Mouse (Mus musculus) mature B cell (primary cell): ENCODE data around the gene Zfp184.
"Not testable (repeated sequence)": the region's sequence is repeated elsewhere in the genome, so short reads cannot be mapped to it uniquely, and the experiment has no call there.

ENCODE experiments used
- in situ Hi-C: fragments of 300-500 bp; cut with MboI; formaldehyde crosslinking; loops from 2 replicates; pipeline ENCODE4 v1.14.3; 2019

The Zfp184 gene

GRCm38 (mm10) chr13:21944926-21945740 is at the start of gene Zfp184:
Gene Zfp184 (plus strand): TSS chr13:21945094.
- in situ Hi-C loops = loop anchor here (10.0 kb wide), 3 partner anchors 780 to 1570 kb away; no protein-coding TSS in a partner anchor

- in situ Hi-C loops = no loop called here
Measured at GRCm38 (mm10) chr13:21896549-21897244, 48.2 kb upstream of the Zfp184 start.

- in situ Hi-C loops = no loop called here
Measured at GRCm38 (mm10) chr13:21897245-21897634, 47.7 kb upstream of the Zfp184 start.

- in situ Hi-C loops = not testable (repeated sequence)
Measured at GRCm38 (mm10) chr13:21900870-21901565, 43.9 kb upstream of the Zfp184 start.

GRCm38 (mm10) chr13:21903500-21903899 is 41.4 kb upstream of the Zfp184 start:
- in situ Hi-C loops = no loop called here

- in situ Hi-C loops = not testable (repeated sequence)
Measured at GRCm38 (mm10) chr13:21904090-21904489, 40.8 kb upstream of the Zfp184 start.

GRCm38 (mm10) chr13:21906301-21906700 is 38.6 kb upstream of the Zfp184 start:
- in situ Hi-C loops = no loop called here

- in situ Hi-C loops = no loop called here
Measured at GRCm38 (mm10) chr13:21906946-21907806, 37.7 kb upstream of the Zfp184 start.

GRCm38 (mm10) chr13:21907807-21908155 is 37.1 kb upstream of the Zfp184 start:
- in situ Hi-C loops = not testable (repeated sequence)

GRCm38 (mm10) chr13:21910735-21911134 is 34.2 kb upstream of the Zfp184 start:
- in situ Hi-C loops = no loop called here

GRCm38 (mm10) chr13:21911147-21911546 is 33.7 kb upstream of the Zfp184 start:
- in situ Hi-C loops = no loop called here

- in situ Hi-C loops = no loop called here
Measured at GRCm38 (mm10) chr13:21913854-21914253, 31.0 kb upstream of the Zfp184 start.

- in situ Hi-C loops = no loop called here
Measured at GRCm38 (mm10) chr13:21914599-21914998, 30.3 kb upstream of the Zfp184 start.

GRCm38 (mm10) chr13:21915487-21915886 is 29.4 kb upstream of the Zfp184 start:
- in situ Hi-C loops = no loop called here

- in situ Hi-C loops = no loop called here
Measured at GRCm38 (mm10) chr13:21916056-21916455, 28.8 kb upstream of the Zfp184 start.

- in situ Hi-C loops = no loop called here
Measured at GRCm38 (mm10) chr13:21917040-21917439, 27.9 kb upstream of the Zfp184 start.

- in situ Hi-C loops = no loop called here
Measured at GRCm38 (mm10) chr13:21917480-21917879, 27.4 kb upstream of the Zfp184 start.

GRCm38 (mm10) chr13:21917992-21918391 is 26.9 kb upstream of the Zfp184 start:
- in situ Hi-C loops = no loop called here

- in situ Hi-C loops = no loop called here
Measured at GRCm38 (mm10) chr13:21918570-21919419, 26.1 kb upstream of the Zfp184 start.

GRCm38 (mm10) chr13:21919836-21920431 is 25.0 kb upstream of the Zfp184 start:
- in situ Hi-C loops = loop anchor here (10.0 kb wide), 2 partner anchors 65 to 105 kb away; no protein-coding TSS in a partner anchor
